Mouse (Mus musculus) testis, adult 2 months (tissue): ENCODE measurements around the gene Ninl. TPM values are rescaled to one million over a fixed set of nuclear protein-coding genes. Genes with fewer than 3 reads are reported as not detected.

Experiments used
- H3K27ac ChIP-seq: fragments of 200-500 bp; 2 replicates; pipeline ENCODE4 v1.5.1; 2012; ENCODE audit warnings: low read depth, low read length; ENCODE audit not compliant: control insufficient read depth, insufficient read depth
- H3K27me3 ChIP-seq: fragments of 200-500 bp; 2 replicates; pipeline ENCODE4 v1.6.1; 2012; ENCODE audit warnings: mild to moderate bottlenecking, low read length, moderate library complexity; ENCODE audit not compliant: control insufficient read depth, insufficient read depth
- H3K36me3 ChIP-seq: fragments of 200-500 bp; 2 replicates; pipeline ENCODE4 v1.6.1; 2012; ENCODE audit warnings: mild to moderate bottlenecking, low read length; ENCODE audit not compliant: control insufficient read depth, insufficient read depth
- H3K4me1 ChIP-seq: fragments of 200-500 bp; 2 replicates; pipeline ENCODE4 v1.6.1; 2012; ENCODE audit warnings: low read length; ENCODE audit not compliant: control insufficient read depth, insufficient read depth
- H3K4me3 ChIP-seq: fragments of 200-500 bp; 2 replicates; pipeline ENCODE4 v1.5.1; 2012; ENCODE audit warnings: low read depth, mild to moderate bottlenecking, low read length, moderate library complexity, mixed read lengths; ENCODE audit not compliant: control insufficient read depth
- CTCF ChIP-seq: fragments of 200-500 bp; IDR thresholded peaks from 2 replicates; pipeline ENCODE4 v1.5.1; 2012; ENCODE audit warnings: low read depth, mild to moderate bottlenecking, inconsistent platforms, low read length, moderate library complexity; ENCODE audit not compliant: control insufficient read depth, insufficient read depth, insufficient replicate concordance
- POLR2A ChIP-seq: fragments of 200-500 bp; IDR thresholded peaks from 2 replicates; pipeline ENCODE4 v1.6.1; 2012; ENCODE audit warnings: low read depth, mild to moderate bottlenecking, inconsistent platforms, low read length, moderate library complexity; ENCODE audit not compliant: control insufficient read depth
- polyA plus RNA-seq: library from polyadenylated mRNA; depleted of rRNA; stranded (reverse); fragments of >200 nt; gene quantifications from 2 replicates; pipeline ENCODE4 v1.2.3, GENCODE M21; 2012

Gene Ninl
- polyA plus RNA-seq, 1 experiment: 20.2 TPM

GRCm38 (mm10) chr2:150969231-150969630 lies 70.0 kb downstream of the Ninl start:
- Histone ChIP-seq H3K4me3 (no peak overlapping the region), H3K27ac (no peak overlapping the region), H3K27me3 (no peaks in the 10 kb centered on the region), H3K4me1 (no peaks in the 10 kb centered on the region), H3K36me3 (peaks cover 5% of the 10 kb centered on the region)
- TF ChIP-seq CTCF (no peak), POLR2A (no peak)

- no peaks in the 10 kb centered on the region for H3K4me1 ChIP-seq
- TF ChIP-seq POLR2A (no peak), CTCF (no peak)
- no peaks in the 10 kb centered on the region for H3K27me3 ChIP-seq
- H3K36me3 ChIP-seq: peaks cover 1% of the 10 kb centered on the region
- H3K27ac ChIP-seq: no peak overlapping the region
- no peak overlapping the region for H3K4me3 ChIP-seq
Observed at GRCm38 (mm10) chr2:150967491-150967890, 71.7 kb downstream of the Ninl start.

- Histone ChIP-seq H3K36me3 (peaks cover 1% of the 10 kb centered on the region; the same call in 1 of the 2 replicates), H3K4me1 (no peaks in the 10 kb centered on the region), H3K4me3 (no peak overlapping the region), H3K27me3 (no peaks in the 10 kb centered on the region), H3K27ac (no peak overlapping the region)
- TF ChIP-seq POLR2A: no peak
Observed at GRCm38 (mm10) chr2:150965951-150966350, 73.2 kb downstream of the Ninl start.

GRCm38 (mm10) chr2:150964641-150965040 lies 74.5 kb downstream of the Ninl start:
- Histone ChIP-seq H3K4me1 (no peaks in the 10 kb centered on the region), H3K36me3 (no peaks in the 10 kb centered on the region), H3K27me3 (no peaks in the 10 kb centered on the region), H3K4me3 (peak overlapping the region; percentile 3), H3K27ac (no peak overlapping the region)
- no peak for TF ChIP-seq CTCF
- no peak for TF ChIP-seq POLR2A

GRCm38 (mm10) chr2:150963246-150963645 lies 75.9 kb downstream of the Ninl start:
- TF ChIP-seq CTCF (no peak), POLR2A (no peak)
- peaks cover under 1% of the 10 kb centered on the region; the same call in 1 of the 2 replicates for H3K4me1 ChIP-seq
- no peak overlapping the region for H3K4me3 ChIP-seq
- no peaks in the 10 kb centered on the region for H3K36me3 ChIP-seq
- no peak overlapping the region for H3K27ac ChIP-seq
- H3K27me3 ChIP-seq: no peaks in the 10 kb centered on the region

- no peak overlapping the region for H3K4me3 ChIP-seq
- no peaks in the 10 kb centered on the region for H3K27me3 ChIP-seq
- TF ChIP-seq CTCF: no peak
- TF ChIP-seq POLR2A: no peak
- peaks cover 2% of the 10 kb centered on the region; the same call in 1 of the 2 replicates for H3K4me1 ChIP-seq
- H3K27ac ChIP-seq: no peak overlapping the region
- H3K36me3 ChIP-seq: no peaks in the 10 kb centered on the region
Observed at GRCm38 (mm10) chr2:150959521-150959920, 79.7 kb downstream of the Ninl start.

- TF ChIP-seq CTCF (no peak), POLR2A (no peak)
- Histone ChIP-seq H3K27ac (peak overlapping the region; percentile 37; the same call in 1 of the 2 replicates), H3K36me3 (no peaks in the 10 kb centered on the region; the same call in 1 of the 2 replicates)
Observed at GRCm38 (mm10) chr2:150955859-150956258, 83.3 kb downstream of the Ninl start.

GRCm38 (mm10) chr2:150951201-150951600 lies 88.0 kb downstream of the Ninl start:
- H3K4me1 ChIP-seq: no peaks in the 10 kb centered on the region
- no peaks in the 10 kb centered on the region; the same call in 1 of the 2 replicates for H3K36me3 ChIP-seq
- H3K27me3 ChIP-seq: no peaks in the 10 kb centered on the region
- no peak for TF ChIP-seq CTCF
- no peak for TF ChIP-seq POLR2A
- H3K27ac ChIP-seq: no peak overlapping the region
- H3K4me3 ChIP-seq: no peak overlapping the region

More at GRCm38 (mm10) chr2:150955859-150956258, 83.3 kb downstream of the Ninl start:
- peaks cover 2% of the 10 kb centered on the region; the same call in 1 of the 2 replicates for H3K4me1 ChIP-seq
- H3K4me3 ChIP-seq: no peak overlapping the region
- H3K27me3 ChIP-seq: no peaks in the 10 kb centered on the region

- Histone ChIP-seq H3K36me3 (no peaks in the 10 kb centered on the region; the same call in 1 of the 2 replicates), H3K27ac (no peak overlapping the region), H3K27me3 (no peaks in the 10 kb centered on the region), H3K4me1 (no peaks in the 10 kb centered on the region), H3K4me3 (no peak overlapping the region)
- TF ChIP-seq CTCF (no peak), POLR2A (no peak)
Observed at GRCm38 (mm10) chr2:150950056-150950455, 89.1 kb downstream of the Ninl start.
